Mouse (Mus musculus) kidney, adult 11 months (tissue): ENCODE data around the gene Neu4.
A peak's percentile ranks its signal among the peaks of the same experiment; 100 is the strongest.
"Not testable (repeated sequence)": the region's sequence is repeated elsewhere in the genome, so short reads cannot be mapped to it uniquely, and the experiment has no call there.

Source experiments
- DNase-seq: peaks from one replicate; pipeline ENCODE4 v3.0.0; 2022

The Neu4 gene

GRCm38 (mm10) chr1:94020151-94020550 is at the start of gene Neu4:
Gene Neu4 (plus strand): TSS chr1:94020451.
- no peak for DNase-seq

- not testable (repeated sequence) for DNase-seq
Observed at GRCm38 (mm10) chr1:93970797-93971196, 49.5 kb upstream of the Neu4 start.

- DNase-seq, result not testable (repeated sequence)
Observed at GRCm38 (mm10) chr1:93975764-93976163, 44.5 kb upstream of the Neu4 start.

- DNase-seq, result not testable (repeated sequence)
Observed at GRCm38 (mm10) chr1:93978287-93978686, 42.0 kb upstream of the Neu4 start.

- not testable (repeated sequence) for DNase-seq
Observed at GRCm38 (mm10) chr1:93980932-93981331, 39.3 kb upstream of the Neu4 start.

GRCm38 (mm10) chr1:93986167-93986566 is 34.1 kb upstream of the Neu4 start:
- no peak for DNase-seq

GRCm38 (mm10) chr1:93988786-93989185 is 31.5 kb upstream of the Neu4 start:
- no peak for DNase-seq

GRCm38 (mm10) chr1:93990209-93990608 is 30.0 kb upstream of the Neu4 start, which contains the start of gene Gal3st2c:
Gene Gal3st2c (plus strand): TSS chr1:93990509.
- not testable (repeated sequence) for DNase-seq

- not testable (repeated sequence) for DNase-seq
Observed at GRCm38 (mm10) chr1:93991068-93991467, 29.2 kb upstream of the Neu4 start.

GRCm38 (mm10) chr1:93991491-93991890 is 28.8 kb upstream of the Neu4 start:
- not testable (repeated sequence) for DNase-seq

GRCm38 (mm10) chr1:94001023-94001422 is 19.2 kb upstream of the Neu4 start:
- DNase-seq, result no peak

GRCm38 (mm10) chr1:94005954-94006506 is 14.2 kb upstream of the Neu4 start:
- DNase-seq, result not testable (repeated sequence)

GRCm38 (mm10) chr1:94008826-94009225 is 11.4 kb upstream of the Neu4 start:
- not testable (repeated sequence) for DNase-seq

GRCm38 (mm10) chr1:94011643-94012042 is 8.6 kb upstream of the Neu4 start:
- DNase-seq, result no peak

- DNase-seq, result no peak
Observed at GRCm38 (mm10) chr1:94027506-94028108, 7.4 kb downstream of the Neu4 start.

- no peak for DNase-seq
Observed at GRCm38 (mm10) chr1:94028741-94029140, 8.5 kb downstream of the Neu4 start.

GRCm38 (mm10) chr1:94033075-94033602 is 12.9 kb downstream of the Neu4 start:
- no peak for DNase-seq

GRCm38 (mm10) chr1:94034984-94035743 is 14.9 kb downstream of the Neu4 start:
- peak; percentile 45 for DNase-seq

GRCm38 (mm10) chr1:94040391-94040790 is 20.1 kb downstream of the Neu4 start:
- no peak for DNase-seq

- no peak for DNase-seq
Observed at GRCm38 (mm10) chr1:94045559-94045958, 25.3 kb downstream of the Neu4 start.

- DNase-seq, result no peak
Observed at GRCm38 (mm10) chr1:94046544-94046943, 26.3 kb downstream of the Neu4 start.

GRCm38 (mm10) chr1:94051104-94051503 is 30.9 kb downstream of the Neu4 start:
- DNase-seq, result no peak

- no peak for DNase-seq
Observed at GRCm38 (mm10) chr1:94052373-94052772, 32.1 kb downstream of the Neu4 start, which contains the start of gene Pdcd1. Gene Pdcd1 (minus strand): TSS chr1:94052553.
